Mouse (Mus musculus): ENCODE results near the gene Fam110a.

DNA sequence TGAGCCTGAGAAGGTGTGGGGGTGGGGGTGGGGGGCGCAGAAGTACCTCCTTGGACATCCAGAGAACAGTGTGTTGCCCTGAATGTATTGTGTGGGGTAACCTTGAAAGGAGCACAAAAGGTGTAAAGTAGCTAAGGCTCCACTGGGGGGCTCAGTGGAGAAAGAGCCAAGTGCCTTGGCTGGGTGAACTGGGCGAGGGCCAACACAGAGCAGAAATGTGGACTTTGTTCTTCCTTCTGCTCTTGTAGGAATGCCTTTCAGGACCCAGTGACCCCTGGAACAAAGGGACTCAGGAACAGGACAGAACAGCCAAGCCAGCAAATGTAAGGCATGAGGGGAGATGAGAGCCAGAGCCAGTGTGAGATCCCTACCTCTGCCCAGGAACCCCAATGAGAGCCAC lies 31.7 kb upstream of the Fam110a start:
- peak; percentile 11; the same call in 1 of the 2 replicates for TF ChIP-seq CTCF (conservative IDR thresholded peaks at IDR 0.05; ENCODE audit: low read length)
- TF ChIP-seq NANOG (IDR thresholded peaks at IDR 0.05; ENCODE audit: borderline replicate concordance, low read length) = no peak
- no peak for TF ChIP-seq POU5F1 (IDR thresholded peaks at IDR 0.05; ENCODE audit: borderline replicate concordance, low read length)
